Mouse (Mus musculus) heart, embryonic 12.5 days (tissue): ENCODE measurements around the gene Olfr713. TPM values are rescaled to one million over a fixed set of nuclear protein-coding genes. Genes with fewer than 3 reads are reported as not detected.

ENCODE experiments used
- ATAC-seq: fragments of 200-750 bp; cut with Nextera tagmentation; 2 replicates; pipeline ENCODE4 v1.8.0; 2017; ENCODE audit warnings: moderate TSS enrichment, moderate library complexity; ENCODE audit not compliant: insufficient number of reproducible peaks, low FRiP score
- H3K27ac ChIP-seq: fragments of 300-500 bp; sonication (generic); 2 replicates; pipeline ENCODE4 v1.5.1; 2016; ENCODE audit warnings: mild to moderate bottlenecking, moderate library complexity; ENCODE audit not compliant: poor library complexity, severe bottlenecking
- H3K27me3 ChIP-seq: fragments of 300-500 bp; sonication (generic); replicated peaks from 2 replicates; pipeline ENCODE4 v1.6.1; 2016; ENCODE audit warnings: mild to moderate bottlenecking, moderate library complexity
- H3K36me3 ChIP-seq: fragments of 300-500 bp; sonication (generic); 2 replicates; pipeline ENCODE4 v1.6.1; 2016; ENCODE audit warnings: mild to moderate bottlenecking, moderate library complexity
- H3K4me1 ChIP-seq: fragments of 300-500 bp; sonication (generic); replicated peaks from 2 replicates; pipeline ENCODE4 v1.6.1; 2016; ENCODE audit warnings: mild to moderate bottlenecking
- H3K4me2 ChIP-seq: fragments of 300-500 bp; sonication (generic); 2 replicates; pipeline ENCODE4 v1.6.1; 2016; ENCODE audit warnings: mild to moderate bottlenecking, moderate library complexity
- H3K4me3 ChIP-seq: fragments of 300-500 bp; sonication (generic); 2 replicates; pipeline ENCODE4 v1.5.1; 2016; ENCODE audit warnings: mild to moderate bottlenecking
- H3K9ac ChIP-seq: fragments of 300-500 bp; sonication (generic); 2 replicates; pipeline ENCODE4 v1.6.1; 2016; ENCODE audit warnings: mild to moderate bottlenecking, moderate library complexity
- H3K9me3 ChIP-seq: fragments of 300-500 bp; sonication (generic); replicated peaks from 2 replicates; pipeline ENCODE4 v1.6.1; 2016; ENCODE audit warnings: mild to moderate bottlenecking, moderate library complexity
- WGBS: fragments of 180-500 bp; shearing (Covaris S2); methylation state at CpG from one replicate; pipeline ENCODE4 v1.1.7; 2016; 5-methylcytosine and 5-hydroxymethylcytosine counted together
- polyA plus RNA-seq: library from polyadenylated mRNA; unstranded; fragments of >200 nt; fragmentation: Nextera tagmentation; extraction: Ambion mirVana; gene quantifications from 2 replicates; pipeline ENCODE4 v1.2.1, GENCODE M21; 2016

Olfr713 gene
- not detected in 2 replicates for polyA plus RNA-seq

GRCm38 (mm10) chr7:107030874-107031273 lies at the start of gene Olfr713:
TSS of gene Olfr713 (plus strand) at chr7:107031174.
- H3K27me3 ChIP-seq: no peaks in the 10 kb centered on the region
- no peak within 1 kb of the TSS for H3K27ac ChIP-seq
- WGBS: 81% methylated on average over 1 of the region's 1 CpGs
- no peaks in the 10 kb centered on the region for H3K4me1 ChIP-seq
- H3K9me3 ChIP-seq: no peaks in the 10 kb centered on the region
- no peak within 1 kb of the TSS for H3K4me2 ChIP-seq
- no peaks in the 10 kb centered on the region for H3K36me3 ChIP-seq
- ATAC-seq: no peak
- H3K4me3 ChIP-seq: no peak within 1 kb of the TSS
- H3K9ac ChIP-seq: no peak within 1 kb of the TSS

GRCm38 (mm10) chr7:106985236-106985635 lies 45.7 kb upstream of the Olfr713 start:
- whole genome bisulfite sequencing: 79% methylated on average over 3 of the region's 3 CpGs
- peaks cover 5% of the 10 kb centered on the region; the same call in 1 of the 2 replicates for H3K9me3 ChIP-seq
- no peak overlapping the region for H3K4me2 ChIP-seq
- no peaks in the 10 kb centered on the region for H3K36me3 ChIP-seq
- H3K27me3 ChIP-seq: no peaks in the 10 kb centered on the region
- ATAC-seq: no peak
- H3K4me1 ChIP-seq: no peaks in the 10 kb centered on the region
- no peak overlapping the region for H3K27ac ChIP-seq
- H3K4me3 ChIP-seq: no peak overlapping the region
- H3K9ac ChIP-seq: no peak overlapping the region

GRCm38 (mm10) chr7:107000798-107001197 lies 30.2 kb upstream of the Olfr713 start:
- Histone ChIP-seq H3K4me1 (no peaks in the 10 kb centered on the region), H3K27me3 (no peaks in the 10 kb centered on the region), H3K27ac (no peak overlapping the region), H3K9me3 (peaks cover 4% of the 10 kb centered on the region; the same call in 1 of the 2 replicates), H3K9ac (no peak overlapping the region), H3K4me2 (no peak overlapping the region), H3K36me3 (no peaks in the 10 kb centered on the region), H3K4me3 (no peak overlapping the region)
- 86% methylated on average over 7 of the region's 7 CpGs for WGBS
- no peak for ATAC-seq

GRCm38 (mm10) chr7:107004169-107004568 lies 26.8 kb upstream of the Olfr713 start:
- H3K27ac ChIP-seq: no peak overlapping the region
- H3K4me3 ChIP-seq: no peak overlapping the region
- no peaks in the 10 kb centered on the region for H3K36me3 ChIP-seq
- H3K9me3 ChIP-seq: peaks cover 4% of the 10 kb centered on the region; the same call in 1 of the 2 replicates
- H3K4me1 ChIP-seq: no peaks in the 10 kb centered on the region
- no peak for ATAC-seq
- H3K4me2 ChIP-seq: no peak overlapping the region
- no peak overlapping the region for H3K9ac ChIP-seq
- H3K27me3 ChIP-seq: no peaks in the 10 kb centered on the region
- WGBS: 15% methylated on average over 3 of the region's 3 CpGs

- 63% methylated on average over 1 of the region's 1 CpGs for WGBS
- Histone ChIP-seq H3K4me1 (no peaks in the 10 kb centered on the region), H3K4me3 (no peak within 1 kb of the TSS), H3K27me3 (no peaks in the 10 kb centered on the region), H3K36me3 (no peaks in the 10 kb centered on the region), H3K9ac (no peak within 1 kb of the TSS), H3K9me3 (peaks cover 2% of the 10 kb centered on the region; the same call in 1 of the 2 replicates), H3K4me2 (no peak within 1 kb of the TSS), H3K27ac (no peak within 1 kb of the TSS)
- ATAC-seq: no peak
These were observed 25.0 kb upstream of the Olfr713 start, which contains the start of gene Olfr2 for GRCm38 (mm10) chr7:107005972-107006371. TSS of gene Olfr2 (minus strand) at chr7:107006072.

GRCm38 (mm10) chr7:107039934-107040563 lies 9.1 kb downstream of the Olfr713 start:
- no peaks in the 10 kb centered on the region for H3K9me3 ChIP-seq
- no peaks in the 10 kb centered on the region for H3K27me3 ChIP-seq
- H3K4me1 ChIP-seq: no peaks in the 10 kb centered on the region
- H3K4me2 ChIP-seq: no peak overlapping the region
- no peak overlapping the region for H3K4me3 ChIP-seq
- no peak overlapping the region for H3K9ac ChIP-seq
- no peaks in the 10 kb centered on the region for H3K36me3 ChIP-seq
- 46% methylated on average over 2 of the region's 2 CpGs for WGBS
- no peak for ATAC-seq
- H3K27ac ChIP-seq: no peak overlapping the region

- WGBS: 80% methylated on average over 3 of the region's 3 CpGs
- Histone ChIP-seq H3K4me1 (no peaks in the 10 kb centered on the region), H3K27ac (no peak overlapping the region), H3K9me3 (no peaks in the 10 kb centered on the region), H3K27me3 (no peaks in the 10 kb centered on the region), H3K36me3 (no peaks in the 10 kb centered on the region), H3K4me3 (no peak overlapping the region), H3K4me2 (no peak overlapping the region), H3K9ac (no peak overlapping the region)
- ATAC-seq: no peak
These were observed 12.2 kb downstream of the Olfr713 start for GRCm38 (mm10) chr7:107043136-107043535.

GRCm38 (mm10) chr7:107044407-107044806 lies 13.4 kb downstream of the Olfr713 start:
- WGBS: 74% methylated on average over 1 of the region's 1 CpGs
- no peak for ATAC-seq

GRCm38 (mm10) chr7:107045833-107046232 lies 14.9 kb downstream of the Olfr713 start:
- Histone ChIP-seq H3K4me1 (no peaks in the 10 kb centered on the region), H3K27ac (no peak overlapping the region), H3K36me3 (no peaks in the 10 kb centered on the region), H3K9me3 (no peaks in the 10 kb centered on the region), H3K27me3 (no peaks in the 10 kb centered on the region), H3K9ac (no peak overlapping the region), H3K4me2 (no peak overlapping the region), H3K4me3 (no peak overlapping the region)
- 5% methylated on average over 5 of the region's 5 CpGs for WGBS
- ATAC-seq: no peak

More at GRCm38 (mm10) chr7:107044407-107044806, 13.4 kb downstream of the Olfr713 start:
- H3K27me3 ChIP-seq: no peaks in the 10 kb centered on the region
- H3K9me3 ChIP-seq: no peaks in the 10 kb centered on the region
- H3K4me2 ChIP-seq: no peak overlapping the region
- no peak overlapping the region for H3K4me3 ChIP-seq
- no peak overlapping the region for H3K27ac ChIP-seq
- H3K36me3 ChIP-seq: no peaks in the 10 kb centered on the region
- H3K9ac ChIP-seq: no peak overlapping the region
- H3K4me1 ChIP-seq: no peaks in the 10 kb centered on the region

GRCm38 (mm10) chr7:107047578-107047977 lies 16.6 kb downstream of the Olfr713 start:
- WGBS: 40% methylated on average over 3 of the region's 3 CpGs
- H3K4me3 ChIP-seq: no peak overlapping the region
- H3K4me1 ChIP-seq: no peaks in the 10 kb centered on the region
- H3K4me2 ChIP-seq: no peak overlapping the region
- no peak overlapping the region for H3K27ac ChIP-seq
- no peak for ATAC-seq
- no peaks in the 10 kb centered on the region for H3K36me3 ChIP-seq
- H3K27me3 ChIP-seq: no peaks in the 10 kb centered on the region
- no peaks in the 10 kb centered on the region for H3K9me3 ChIP-seq
- H3K9ac ChIP-seq: no peak overlapping the region

- WGBS: 87% methylated on average over 2 of the region's 2 CpGs
- H3K4me3 ChIP-seq: no peak within 1 kb of the TSS
- H3K27ac ChIP-seq: no peak within 1 kb of the TSS
- no peak within 1 kb of the TSS for H3K4me2 ChIP-seq
- ATAC-seq: no peak
- no peaks in the 10 kb centered on the region for H3K4me1 ChIP-seq
- H3K36me3 ChIP-seq: no peaks in the 10 kb centered on the region
- H3K9ac ChIP-seq: no peak within 1 kb of the TSS
- H3K9me3 ChIP-seq: peaks cover 26% of the 10 kb centered on the region
- H3K27me3 ChIP-seq: no peaks in the 10 kb centered on the region
These were observed 39.7 kb downstream of the Olfr713 start, which contains the start of gene Olfr714 for GRCm38 (mm10) chr7:107070681-107071080. TSS of gene Olfr714 (plus strand) at chr7:107070981.
